Mouse (Mus musculus) midbrain, embryonic 14.5 days (tissue): ENCODE data around the gene Atg4d. TPM values are rescaled to one million over a fixed set of nuclear protein-coding genes. Genes with fewer than 3 reads are reported as not detected.

Experiments
- ATAC-seq: fragments of 200-750 bp; cut with Nextera tagmentation; 2 replicates; pipeline ENCODE4 v1.8.0; 2017; ENCODE audit warnings: moderate number of reproducible peaks, moderate library complexity; ENCODE audit not compliant: low FRiP score, low TSS enrichment
- DNase-seq: peaks from one replicate; pipeline ENCODE4 v3.0.0-alpha.2; 2015
- H3K27ac ChIP-seq: fragments of 300-500 bp; sonication (generic); replicated peaks from 2 replicates; pipeline ENCODE4 v1.5.1; 2014; ENCODE audit warnings: mild to moderate bottlenecking, low read depth, low read length, moderate library complexity
- H3K27me3 ChIP-seq: fragments of 300-500 bp; sonication (generic); 2 replicates; pipeline ENCODE4 v1.6.1; 2014; ENCODE audit warnings: low read length, control low read depth, mixed read lengths; ENCODE audit not compliant: control insufficient read depth, insufficient read depth
- H3K36me3 ChIP-seq: fragments of 300-500 bp; sonication (generic); 2 replicates; pipeline ENCODE4 v1.6.1; 2014; ENCODE audit warnings: low read length, control low read depth; ENCODE audit not compliant: control insufficient read depth, insufficient read depth
- H3K4me1 ChIP-seq: fragments of 300-500 bp; sonication (generic); 2 replicates; pipeline ENCODE4 v1.6.1; 2014; ENCODE audit warnings: mild to moderate bottlenecking, antibody characterized with exemption, low read length, control low read depth; ENCODE audit not compliant: control insufficient read depth, insufficient read depth
- H3K4me2 ChIP-seq: fragments of 300-500 bp; sonication (generic); 2 replicates; pipeline ENCODE4 v1.6.1; 2014; ENCODE audit warnings: mild to moderate bottlenecking, low read length, moderate library complexity
- H3K4me3 ChIP-seq: fragments of 300-500 bp; sonication (generic); replicated peaks from 2 replicates; pipeline ENCODE4 v1.5.1; 2014; ENCODE audit warnings: low read depth, low read length
- H3K9ac ChIP-seq: fragments of 300-500 bp; sonication (generic); replicated peaks from 2 replicates; pipeline ENCODE4 v1.6.1; 2014; ENCODE audit warnings: mild to moderate bottlenecking, low read length, moderate library complexity
- H3K9me3 ChIP-seq: fragments of 300-500 bp; sonication (generic); 2 replicates; pipeline ENCODE4 v1.6.1; 2016; ENCODE audit warnings: low read length, control low read depth, mixed read lengths; ENCODE audit not compliant: control insufficient read depth
- WGBS: fragments of 180-500 bp; shearing (Covaris S2); extraction: QIAGEN DNeasy Blood & Tissue Kit; methylation state at CpG from one replicate; pipeline ENCODE4 v1.1.7; 2014; 5-methylcytosine and 5-hydroxymethylcytosine counted together
- polyA plus RNA-seq: library from polyadenylated mRNA; unstranded; fragments of >200 nt; fragmentation: Nextera tagmentation; extraction: Ambion mirVana; gene quantifications from 2 replicates; pipeline ENCODE4 v1.2.1, GENCODE M21; 2014

Gene Atg4d
- polyA plus RNA-seq, 1 experiment from 2014 or later: 44.7 TPM

- Histone ChIP-seq H3K9me3 (no peaks in the 10 kb centered on the region), H3K4me1 (0 out of 2 replicates have a peak, but pooled peaks cover 4% of the 10 kb centered on the region), H3K4me2 (peak overlapping the region; percentile 39), H3K27ac (no peak overlapping the region), H3K36me3 (0 out of 2 replicates have a peak, but pooled peaks cover 5% of the 10 kb centered on the region), H3K27me3 (no peaks in the 10 kb centered on the region), H3K9ac (no peak overlapping the region), H3K4me3 (no peak overlapping the region)
- peak; percentile 34 for DNase-seq
- ATAC-seq: no peak
- WGBS: 25% methylated on average over 26 of the region's 26 CpGs
These were observed 40.3 kb upstream of the Atg4d start for GRCm38 (mm10) chr9:21224576-21225414.

- no peak for DNase-seq
- no peak overlapping the region for H3K4me3 ChIP-seq
- 0 out of 2 replicates have a peak, but pooled peaks cover 4% of the 10 kb centered on the region for H3K4me1 ChIP-seq
- WGBS: 15% methylated on average over 7 of the region's 7 CpGs
- H3K9ac ChIP-seq: no peak overlapping the region
- peaks cover 11% of the 10 kb centered on the region for H3K36me3 ChIP-seq
- H3K4me2 ChIP-seq: peak overlapping the region; percentile 39
- no peaks in the 10 kb centered on the region for H3K9me3 ChIP-seq
- no peak for ATAC-seq
- no peaks in the 10 kb centered on the region for H3K27me3 ChIP-seq
- H3K27ac ChIP-seq: no peak overlapping the region
These were observed 39.7 kb upstream of the Atg4d start for GRCm38 (mm10) chr9:21225415-21225758.

GRCm38 (mm10) chr9:21227342-21227741 is 37.8 kb upstream of the Atg4d start:
- Histone ChIP-seq H3K4me3 (peak overlapping the region; percentile 13; the same call in 1 of the 2 replicates), H3K4me1 (no peaks in the 10 kb centered on the region), H3K9ac (peak overlapping the region; percentile 42), H3K9me3 (no peaks in the 10 kb centered on the region), H3K36me3 (peaks cover 30% of the 10 kb centered on the region), H3K27ac (no peak overlapping the region), H3K27me3 (no peaks in the 10 kb centered on the region), H3K4me2 (peak overlapping the region; percentile 50)
- ATAC-seq (no peak), DNase-seq (peak; percentile 79)
- WGBS: 16% methylated on average over 16 of the region's 16 CpGs

GRCm38 (mm10) chr9:21231551-21231950 is 33.5 kb upstream of the Atg4d start:
- WGBS: 45% methylated on average over 23 of the region's 23 CpGs
- Histone ChIP-seq H3K9ac (no peak overlapping the region), H3K4me3 (no peak overlapping the region), H3K9me3 (no peaks in the 10 kb centered on the region), H3K36me3 (peaks cover 46% of the 10 kb centered on the region), H3K27ac (no peak overlapping the region), H3K27me3 (no peaks in the 10 kb centered on the region), H3K4me2 (no peak overlapping the region), H3K4me1 (0 out of 2 replicates have a peak, but pooled peaks cover under 1% of the 10 kb centered on the region)
- DNase-seq (no peak), ATAC-seq (no peak)

GRCm38 (mm10) chr9:21232867-21233266 is 32.2 kb upstream of the Atg4d start:
- H3K4me3 ChIP-seq: no peak overlapping the region
- H3K27me3 ChIP-seq: no peaks in the 10 kb centered on the region
- no peak overlapping the region for H3K9ac ChIP-seq
- no peak for DNase-seq
- no peak for ATAC-seq
- 92% methylated on average over 5 of the region's 5 CpGs for WGBS
- H3K4me1 ChIP-seq: peaks cover 14% of the 10 kb centered on the region
- H3K9me3 ChIP-seq: no peaks in the 10 kb centered on the region
- H3K36me3 ChIP-seq: peaks cover 46% of the 10 kb centered on the region
- no peak overlapping the region for H3K27ac ChIP-seq
- H3K4me2 ChIP-seq: no peak overlapping the region

- no peak for ATAC-seq
- peaks cover 46% of the 10 kb centered on the region for H3K36me3 ChIP-seq
These were observed 31.7 kb upstream of the Atg4d start for GRCm38 (mm10) chr9:21233366-21233765.

GRCm38 (mm10) chr9:21233805-21234204 is 31.3 kb upstream of the Atg4d start:
- Histone ChIP-seq H3K36me3 (peaks cover 46% of the 10 kb centered on the region), H3K9me3 (no peaks in the 10 kb centered on the region), H3K9ac (no peak overlapping the region), H3K27ac (no peak overlapping the region), H3K27me3 (no peaks in the 10 kb centered on the region), H3K4me2 (no peak overlapping the region), H3K4me1 (peaks cover 15% of the 10 kb centered on the region), H3K4me3 (no peak overlapping the region)
- ATAC-seq: no peak
- DNase-seq: no peak
- WGBS: 79% methylated on average over 28 of the region's 28 CpGs

More at GRCm38 (mm10) chr9:21233366-21233765, 31.7 kb upstream of the Atg4d start:
- no peak for DNase-seq
- Histone ChIP-seq H3K9me3 (no peaks in the 10 kb centered on the region), H3K27ac (no peak overlapping the region), H3K4me3 (no peak overlapping the region), H3K27me3 (no peaks in the 10 kb centered on the region), H3K9ac (no peak overlapping the region), H3K4me1 (peaks cover 15% of the 10 kb centered on the region), H3K4me2 (no peak overlapping the region)
- WGBS: 90% methylated on average over 29 of the region's 29 CpGs

GRCm38 (mm10) chr9:21235341-21235740 is 29.8 kb upstream of the Atg4d start:
- Histone ChIP-seq H3K4me3 (no peak overlapping the region), H3K9ac (no peak overlapping the region), H3K4me2 (no peak overlapping the region), H3K36me3 (peaks cover 36% of the 10 kb centered on the region), H3K27ac (no peak overlapping the region), H3K9me3 (no peaks in the 10 kb centered on the region), H3K4me1 (peaks cover 15% of the 10 kb centered on the region), H3K27me3 (no peaks in the 10 kb centered on the region)
- 92% methylated on average over 4 of the region's 4 CpGs for whole genome bisulfite sequencing
- ATAC-seq (no peak), DNase-seq (no peak)

- no peak for ATAC-seq
These were observed 28.1 kb upstream of the Atg4d start for GRCm38 (mm10) chr9:21236991-21237367.

More at GRCm38 (mm10) chr9:21236991-21237367, 28.1 kb upstream of the Atg4d start:
- H3K4me3 ChIP-seq: peak overlapping the region; percentile 87
- H3K4me2 ChIP-seq: peak overlapping the region; percentile 87
- 0 out of 2 replicates have a peak overlapping the region, but pooled peaks have one; percentile 89 for H3K27ac ChIP-seq
- WGBS: 83% methylated on average over 25 of the region's 25 CpGs
- H3K9me3 ChIP-seq: no peaks in the 10 kb centered on the region
- peaks cover 15% of the 10 kb centered on the region for H3K4me1 ChIP-seq
- H3K36me3 ChIP-seq: peaks cover 20% of the 10 kb centered on the region
- H3K9ac ChIP-seq: peak overlapping the region; percentile 98; the same call in 1 of the 2 replicates
- no peaks in the 10 kb centered on the region for H3K27me3 ChIP-seq
- DNase-seq: no peak
